Mouse (Mus musculus) limb, embryonic 15.5 days (tissue): Measurements from ENCODE around the gene Btbd35f12. TPM values are rescaled to one million over a fixed set of nuclear protein-coding genes. Genes with fewer than 3 reads are reported as not detected.
"Not testable (repeated sequence)": the region's sequence is repeated elsewhere in the genome, so short reads cannot be mapped to it uniquely, and the experiment has no call there.

Experiments
- ATAC-seq: fragments of 200-750 bp; cut with Nextera tagmentation; 2 replicates; pipeline ENCODE4 v1.8.0; 2017; ENCODE audit warnings: low read depth, moderate TSS enrichment; ENCODE audit not compliant: insufficient number of reproducible peaks, low FRiP score, low TSS enrichment
- H3K27ac ChIP-seq: fragments of 300-500 bp; sonication (generic); 2 replicates; pipeline ENCODE4 v1.5.1; 2015; ENCODE audit warnings: moderate library complexity, mild to moderate bottlenecking, inconsistent platforms
- H3K27me3 ChIP-seq: fragments of 300-500 bp; sonication (generic); 2 replicates; pipeline ENCODE4 v1.6.1; 2015; ENCODE audit warnings: inconsistent platforms
- H3K36me3 ChIP-seq: fragments of 300-500 bp; sonication (generic); 2 replicates; pipeline ENCODE4 v1.6.1; 2015; ENCODE audit warnings: inconsistent platforms
- H3K4me1 ChIP-seq: fragments of 300-500 bp; sonication (generic); 2 replicates; pipeline ENCODE4 v1.6.1; 2015; ENCODE audit warnings: inconsistent platforms
- H3K4me2 ChIP-seq: fragments of 300-500 bp; sonication (generic); 2 replicates; pipeline ENCODE4 v1.6.1; 2015; ENCODE audit warnings: mild to moderate bottlenecking, inconsistent platforms
- H3K4me3 ChIP-seq: fragments of 300-500 bp; sonication (generic); 2 replicates; pipeline ENCODE4 v1.5.1; 2015; ENCODE audit warnings: mild to moderate bottlenecking, inconsistent platforms
- H3K9ac ChIP-seq: fragments of 300-500 bp; sonication (generic); 2 replicates; pipeline ENCODE4 v1.6.1; 2015; ENCODE audit warnings: inconsistent platforms
- H3K9me3 ChIP-seq: fragments of 300-500 bp; sonication (generic); 2 replicates; pipeline ENCODE4 v1.6.1; 2016; ENCODE audit warnings: inconsistent platforms
- WGBS: fragments of 180-500 bp; shearing (Covaris S2); methylation state at CpG from one replicate; pipeline ENCODE4 v1.1.7; 2015; 5-methylcytosine and 5-hydroxymethylcytosine counted together
- polyA plus RNA-seq: library from polyadenylated mRNA; unstranded; fragments of >200 nt; fragmentation: Nextera tagmentation; extraction: Ambion mirVana; gene quantifications from 2 replicates; pipeline ENCODE4 v1.2.1, GENCODE M21; 2015

Gene Btbd35f12
- not detected in 2 replicates for polyA plus RNA-seq

DNA sequence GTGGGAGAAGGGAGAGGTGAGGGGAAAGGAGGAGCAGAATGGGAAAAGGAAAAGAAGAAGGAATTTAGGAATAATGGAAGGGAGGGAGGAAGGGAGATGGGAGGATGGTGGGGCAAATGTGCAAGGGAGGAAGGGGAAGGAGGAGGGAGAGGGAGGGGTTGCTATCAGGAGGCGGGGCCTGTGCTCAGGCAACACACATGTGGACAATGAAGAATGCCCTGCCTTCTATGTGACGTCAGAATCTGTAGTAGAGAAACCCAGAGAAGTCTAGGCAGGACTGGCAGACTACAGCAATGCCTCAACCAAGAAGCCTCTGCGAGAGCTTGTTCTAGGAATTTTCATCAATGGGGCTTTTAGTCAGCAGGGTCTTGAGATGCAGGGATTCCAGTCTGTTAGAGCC is at the start of gene Btbd35f12:
Gene Btbd35f12 (plus strand): TSS at position 301 of the 400 bp plus-strand sequence.
- H3K27me3 ChIP-seq, H3K9ac ChIP-seq, H3K4me2 ChIP-seq, H3K27ac ChIP-seq, ATAC-seq, H3K9me3 ChIP-seq, H3K4me3 ChIP-seq, H3K4me1 ChIP-seq, H3K36me3 ChIP-seq: not testable (repeated sequence)
- WGBS = no CpG with 5 or more reads among the region's 3 CpGs

DNA sequence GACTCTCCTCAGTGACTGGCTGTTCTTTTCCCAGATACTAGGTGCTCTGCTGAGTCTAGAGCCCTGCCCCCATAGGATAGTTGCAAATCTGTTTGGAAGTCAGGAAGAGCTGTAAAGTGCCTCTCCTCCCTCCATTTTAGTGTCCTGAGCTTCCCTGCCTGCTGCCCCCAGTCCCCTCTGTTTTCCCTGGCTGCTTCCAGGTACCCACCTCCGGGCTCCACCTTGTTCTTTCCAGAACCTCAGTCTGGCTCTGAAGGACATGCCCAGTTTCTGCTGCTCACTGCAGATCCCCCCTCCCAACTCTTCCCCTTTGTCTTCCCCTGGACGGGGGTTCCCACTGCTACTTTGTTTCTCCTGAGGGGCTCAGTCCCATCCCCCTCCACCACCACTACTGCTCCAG is 40.1 kb downstream of the Btbd35f12 start:
- H3K4me1 ChIP-seq, H3K27ac ChIP-seq, H3K9ac ChIP-seq, H3K36me3 ChIP-seq, ATAC-seq, H3K4me3 ChIP-seq, H3K27me3 ChIP-seq, H3K9me3 ChIP-seq, H3K4me2 ChIP-seq: not testable (repeated sequence)
- 79% methylated on average over 2 of the region's 2 CpGs for WGBS

Other genes with a start within 250 kb of the Btbd35f12 start
- not detected in 2 replicates for gene Spin2-ps6, start 78.5 kb upstream of the Btbd35f12 start, polyA plus RNA-seq